In the genomic region with DNA sequence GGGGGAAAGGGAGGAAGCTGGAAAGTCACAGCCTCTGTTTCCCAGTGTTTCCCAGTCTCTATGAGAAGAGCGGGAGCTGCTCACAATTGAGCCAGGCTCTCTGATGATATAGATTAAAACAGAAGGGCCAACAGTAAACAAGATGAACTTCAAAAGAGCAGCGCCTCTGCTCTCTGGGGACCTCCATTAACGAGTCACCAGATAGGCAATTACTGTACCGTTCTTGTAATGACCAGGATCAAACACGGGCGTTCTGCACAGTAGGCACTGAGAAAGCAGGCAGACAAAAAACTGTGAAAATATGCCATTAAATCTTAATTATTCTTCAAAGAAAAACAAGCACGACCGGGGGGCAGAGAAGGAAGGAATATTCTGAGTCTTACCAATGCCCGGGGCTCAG, we compare ENCODE assay signal across 23 mouse cellular contexts.
DNase-seq lines count a peak whose midpoint lies in the region; ATAC-seq lines count a peak whose summit lies in the region.
"Had no signal": no experiment of that assay in that cellular context is flagged by ENCODE, and none has a peak within 500 bp of the region (broad histone marks: within the 10 kb centered on the region; RNA-seq: fewer than 3 reads in every experiment).

No protein-coding gene starts in this region.

- no peaks in the 10 kb centered on the region for H3K36me3 ChIP-seq in limb, embryonic 11.5 days (ENCODE audit: control insufficient read depth, insufficient read depth, low read length)
- no peaks in the 10 kb centered on the region for H3K36me3 ChIP-seq in limb, embryonic 10.5 days
- no peaks in the 10 kb centered on the region for H3K36me3 ChIP-seq in midbrain, embryonic 15.5 days (replicated peaks)
- no peaks in the 10 kb centered on the region for H3K36me3 ChIP-seq in midbrain, embryonic 10.5 days
- no peaks in the 10 kb centered on the region for H3K36me3 ChIP-seq in heart, embryonic 12.5 days
- H3K36me3 ChIP-seq: embryonic facial prominence, embryonic 12.5 days; embryonic facial prominence, embryonic 15.5 days; forebrain, embryonic 12.5 days; heart, embryonic 10.5 days; hindbrain, embryonic 12.5 days; hindbrain, embryonic 15.5 days had no signal

- peak; percentile 23 for DNase-seq in limb, embryonic 11.5 days (ENCODE audit: low spot score)
- no peak for DNase-seq in limb, embryonic 10.5 days (ENCODE audit: low spot score)
- no peak for DNase-seq in midbrain, embryonic 10.5 days (ENCODE audit: low spot score)
- DNase-seq in retina, embryonic 14.5 days (ENCODE audit: low spot score) = peak; percentile 37
- DNase-seq in B cell, adult 2 months = no peak
- DNase-seq: adrenal gland, adult 2 months; adrenal gland, postnatal 25 days; cerebellum, adult 18-20 months; cerebellum, adult 9-10 months; cerebellum, postnatal 14 days; gastrocnemius, postnatal 10 days; gastrocnemius, postnatal 36 days; heart, adult 2 months had no signal

- H3K4me3 ChIP-seq in limb, embryonic 11.5 days (ENCODE audit: low read depth, low read length) = no peak overlapping the region
- no peak overlapping the region for H3K4me3 ChIP-seq in limb, embryonic 10.5 days
- no peak overlapping the region for H3K4me3 ChIP-seq in midbrain, embryonic 15.5 days
- no peak overlapping the region for H3K4me3 ChIP-seq in midbrain, embryonic 10.5 days
- H3K4me3 ChIP-seq in heart, embryonic 12.5 days = no peak overlapping the region
- H3K4me3 ChIP-seq: embryonic facial prominence, embryonic 12.5 days; embryonic facial prominence, embryonic 15.5 days; forebrain, embryonic 12.5 days; heart, adult 2 months; heart, embryonic 10.5 days; hindbrain, embryonic 12.5 days; hindbrain, embryonic 15.5 days had no signal

- no peaks in the 10 kb centered on the region for H3K9me3 ChIP-seq in limb, embryonic 11.5 days (ENCODE audit: control insufficient read depth, low read length)
- no peaks in the 10 kb centered on the region for H3K9me3 ChIP-seq in limb, embryonic 10.5 days (replicated peaks)
- no peaks in the 10 kb centered on the region for H3K9me3 ChIP-seq in midbrain, embryonic 15.5 days
- H3K9me3 ChIP-seq in midbrain, embryonic 10.5 days (replicated peaks) = no peaks in the 10 kb centered on the region
- no peaks in the 10 kb centered on the region for H3K9me3 ChIP-seq in heart, embryonic 12.5 days (replicated peaks)
- H3K9me3 ChIP-seq: embryonic facial prominence, embryonic 12.5 days; embryonic facial prominence, embryonic 15.5 days; forebrain, embryonic 12.5 days; heart, embryonic 10.5 days; hindbrain, embryonic 12.5 days; hindbrain, embryonic 15.5 days had no signal

- H3K27ac ChIP-seq in limb, embryonic 11.5 days (replicated peaks; ENCODE audit: low read depth, low read length) = no peak overlapping the region
- H3K27ac ChIP-seq in limb, embryonic 10.5 days = no peak overlapping the region
- no peak overlapping the region for H3K27ac ChIP-seq in midbrain, embryonic 15.5 days
- H3K27ac ChIP-seq in midbrain, embryonic 10.5 days (replicated peaks) = no peak overlapping the region
- H3K27ac ChIP-seq in heart, embryonic 12.5 days (ENCODE audit: poor library complexity, severe bottlenecking) = no peak overlapping the region
- H3K27ac ChIP-seq: embryonic facial prominence, embryonic 12.5 days; embryonic facial prominence, embryonic 15.5 days; forebrain, embryonic 12.5 days; heart, adult 2 months; heart, embryonic 10.5 days; hindbrain, embryonic 12.5 days; hindbrain, embryonic 15.5 days had no signal

- H3K4me1 ChIP-seq in limb, embryonic 11.5 days (ENCODE audit: control insufficient read depth, insufficient read depth, low read length) = no peaks in the 10 kb centered on the region
- peaks cover 8% of the 10 kb centered on the region for H3K4me1 ChIP-seq in limb, embryonic 10.5 days
- no peaks in the 10 kb centered on the region; the same call in 1 of the 2 replicates for H3K4me1 ChIP-seq in midbrain, embryonic 15.5 days
- no peaks in the 10 kb centered on the region for H3K4me1 ChIP-seq in midbrain, embryonic 10.5 days
- H3K4me1 ChIP-seq in heart, embryonic 12.5 days (replicated peaks) = no peaks in the 10 kb centered on the region
- H3K4me1 ChIP-seq: embryonic facial prominence, embryonic 15.5 days; heart, embryonic 10.5 days; hindbrain, embryonic 15.5 days had no signal

- 17% methylated on average over 9 of the region's 9 CpGs for WGBS in limb, embryonic 11.5 days
- 31% methylated on average over 9 of the region's 9 CpGs for WGBS in limb, embryonic 10.5 days
- 41% methylated on average over 9 of the region's 9 CpGs for WGBS in midbrain, embryonic 15.5 days
- 81% methylated on average over 9 of the region's 9 CpGs for WGBS in midbrain, embryonic 10.5 days
- WGBS in heart, embryonic 12.5 days = 65% methylated on average over 9 of the region's 9 CpGs

- no peaks in the 10 kb centered on the region for H3K27me3 ChIP-seq in limb, embryonic 11.5 days (ENCODE audit: control insufficient read depth, insufficient read depth, low read length)
- no peaks in the 10 kb centered on the region for H3K27me3 ChIP-seq in limb, embryonic 10.5 days (ENCODE audit: low read depth, poor library complexity, severe bottlenecking)
- no peaks in the 10 kb centered on the region for H3K27me3 ChIP-seq in midbrain, embryonic 15.5 days (replicated peaks)
- no peaks in the 10 kb centered on the region for H3K27me3 ChIP-seq in midbrain, embryonic 10.5 days (ENCODE audit: low read depth, poor library complexity, severe bottlenecking)
- H3K27me3 ChIP-seq in heart, embryonic 12.5 days (replicated peaks) = no peaks in the 10 kb centered on the region
- H3K27me3 ChIP-seq: embryonic facial prominence, embryonic 12.5 days; embryonic facial prominence, embryonic 15.5 days; hindbrain, embryonic 12.5 days; hindbrain, embryonic 15.5 days had no signal

- H3K9ac ChIP-seq in limb, embryonic 11.5 days (ENCODE audit: low read length) = no peak overlapping the region
- no peak overlapping the region for H3K9ac ChIP-seq in midbrain, embryonic 15.5 days
- no peak overlapping the region for H3K9ac ChIP-seq in heart, embryonic 12.5 days
- H3K9ac ChIP-seq: embryonic facial prominence, embryonic 12.5 days; embryonic facial prominence, embryonic 15.5 days; forebrain, embryonic 12.5 days; hindbrain, embryonic 12.5 days; hindbrain, embryonic 15.5 days had no signal

- no peak overlapping the region for H3K4me2 ChIP-seq in limb, embryonic 11.5 days (ENCODE audit: low read depth, severe bottlenecking)
- no peak overlapping the region for H3K4me2 ChIP-seq in midbrain, embryonic 15.5 days
- H3K4me2 ChIP-seq in heart, embryonic 12.5 days = no peak overlapping the region
- H3K4me2 ChIP-seq: embryonic facial prominence, embryonic 12.5 days; embryonic facial prominence, embryonic 15.5 days; forebrain, embryonic 12.5 days; hindbrain, embryonic 12.5 days; hindbrain, embryonic 15.5 days had no signal

- ATAC-seq in limb, embryonic 11.5 days (ENCODE audit: insufficient number of reproducible peaks, low FRiP score, low TSS enrichment, low read depth) = no peak
- ATAC-seq in midbrain, embryonic 15.5 days (replicated peaks) = peak; percentile 50
- no peak for ATAC-seq in heart, embryonic 12.5 days (ENCODE audit: insufficient number of reproducible peaks, low FRiP score)
- ATAC-seq: CD4-positive, CD25-positive, alpha-beta regulatory T cell, adult 4 months; forebrain, embryonic 16.5 days had no signal

Comparison
In these comparisons a context has a peak if more than half of its experiments do, and no peak if none do; other contexts are left out.
1. DNase-seq: peak in limb, embryonic 11.5 days (single experiment) and retina, embryonic 14.5 days (single experiment); none in limb, embryonic 10.5 days (single experiment), midbrain, embryonic 10.5 days (single experiment) and B cell, adult 2 months (0 of 2).